In genomic region chr10:112203463-112203862, GRCm38 (mm10) we compare ENCODE assay signal across 10 mouse cellular contexts. TPM values are rescaled to one million over a fixed set of nuclear protein-coding genes. Genes with fewer than 3 reads are reported as not detected.
DNase-seq lines count a peak whose midpoint lies in the region; ATAC-seq and TF ChIP-seq lines count a peak whose summit lies in the region.
"Had no signal": no experiment of that assay in that cellular context is flagged by ENCODE, and none has a peak within 500 bp of the region (broad histone marks: within the 10 kb centered on the region; RNA-seq: fewer than 3 reads in every experiment).

No protein-coding gene starts in this region.

- no peak overlapping the region for H3K4me3 ChIP-seq in C2C12 (ENCODE audit: insufficient read depth, poor library complexity, severe bottlenecking)
- H3K4me3 ChIP-seq in forebrain, postnatal 0 days (ENCODE audit: low read depth, low read length), result no peak overlapping the region
- H3K4me3 ChIP-seq in midbrain, embryonic 15.5 days, result no peak overlapping the region
- H3K4me3 ChIP-seq: heart, embryonic 13.5 days had no signal

- 26% methylated on average over 2 of the region's 2 CpGs for WGBS in forebrain, postnatal 0 days
- 24% methylated on average over 2 of the region's 2 CpGs for WGBS in midbrain, embryonic 15.5 days

- no peak overlapping the region for H3ac ChIP-seq in C2C12 (ENCODE audit: control insufficient read depth, insufficient read length, low read depth)

- no peaks in the 10 kb centered on the region for H3K79me2 ChIP-seq in C2C12 (ENCODE audit: control insufficient read depth, insufficient read depth)

- H3K27me3 ChIP-seq in C2C12 (ENCODE audit: control insufficient read depth, insufficient read depth, insufficient read length), result no peaks in the 10 kb centered on the region
- H3K27me3 ChIP-seq in forebrain, postnatal 0 days (ENCODE audit: insufficient read depth, low read length), result no peaks in the 10 kb centered on the region
- H3K27me3 ChIP-seq in midbrain, embryonic 15.5 days (replicated peaks), result no peaks in the 10 kb centered on the region
- H3K27me3 ChIP-seq: heart, embryonic 13.5 days had no signal

- no peak overlapping the region for H3K27ac ChIP-seq in forebrain, postnatal 0 days (ENCODE audit: low read depth, low read length)
- no peak overlapping the region for H3K27ac ChIP-seq in midbrain, embryonic 15.5 days
- H3K27ac ChIP-seq: heart, embryonic 13.5 days had no signal

- DNase-seq in cerebellum, postnatal 14 days, result peak; percentile 38 to 47
- no peak for DNase-seq in cerebellum, postnatal 36 days
- peak; percentile 88 for DNase-seq in forebrain, postnatal 0 days
- peak; percentile 40 for DNase-seq in layer of hippocampus, adult 9-10 months (ENCODE audit: low spot score)
- no peak for DNase-seq in spleen, postnatal 14 days (ENCODE audit: low spot score in 2 of 2)
- no peak for DNase-seq in gastrocnemius, postnatal 10 days

- no peaks in the 10 kb centered on the region for H3K9me3 ChIP-seq in forebrain, postnatal 0 days (ENCODE audit: low read length)
- no peaks in the 10 kb centered on the region for H3K9me3 ChIP-seq in midbrain, embryonic 15.5 days
- H3K9me3 ChIP-seq: heart, embryonic 13.5 days had no signal

- ATAC-seq in forebrain, postnatal 0 days, result peak; percentile 97
- ATAC-seq in midbrain, embryonic 15.5 days (replicated peaks), result peak; percentile 94

- peak; percentile 53 for TF ChIP-seq CTCF in C2C12 (IDR thresholded peaks at IDR 0.05; ENCODE audit: control insufficient read depth, insufficient read depth, insufficient read length)
- TF ChIP-seq CTCF in forebrain, postnatal 0 days (IDR thresholded peaks at IDR 0.05; ENCODE audit: low read depth), result peak; percentile 91

- no peak overlapping the region for H3K9ac ChIP-seq in forebrain, postnatal 0 days
- H3K9ac ChIP-seq in midbrain, embryonic 15.5 days, result no peak overlapping the region
- H3K9ac ChIP-seq: heart, embryonic 13.5 days had no signal

- H3K4me2 ChIP-seq in forebrain, postnatal 0 days (ENCODE audit: low read depth), result no peak overlapping the region
- no peak overlapping the region for H3K4me2 ChIP-seq in midbrain, embryonic 15.5 days
- H3K4me2 ChIP-seq: heart, embryonic 13.5 days had no signal

- H3K4me1 ChIP-seq in forebrain, postnatal 0 days (ENCODE audit: insufficient read depth), result no peaks in the 10 kb centered on the region
- no peaks in the 10 kb centered on the region for H3K4me1 ChIP-seq in midbrain, embryonic 15.5 days
- H3K4me1 ChIP-seq: heart, embryonic 13.5 days had no signal

- H3K79me3 ChIP-seq in C2C12 (ENCODE audit: low read depth), result no peaks in the 10 kb centered on the region

- H3K36me3 ChIP-seq in C2C12 (ENCODE audit: control insufficient read depth, insufficient read depth), result no peaks in the 10 kb centered on the region
- no peaks in the 10 kb centered on the region for H3K36me3 ChIP-seq in forebrain, postnatal 0 days (ENCODE audit: insufficient read depth)
- no peaks in the 10 kb centered on the region for H3K36me3 ChIP-seq in midbrain, embryonic 15.5 days (replicated peaks)
- H3K36me3 ChIP-seq: heart, embryonic 13.5 days had no signal

TF ChIP-seq in C2C12, 6 proteins besides CTCF, POLR2A, EP300 and RAD21:
- TF ChIP-seq FOSL1 (IDR thresholded peaks at IDR 0.05; ENCODE audit: insufficient read depth, low read length, poor library complexity, severe bottlenecking) (no peak), MYOG (IDR thresholded peaks at IDR 0.05; ENCODE audit: control insufficient read depth, extremely low read depth, insufficient read length) (no peak), USF1 (IDR thresholded peaks at IDR 0.05; ENCODE audit: low read depth) (no peak), CEBPB (IDR thresholded peaks at IDR 0.05; ENCODE audit: low read depth) (no peak), MYOD1 (IDR thresholded peaks at IDR 0.05; ENCODE audit: control insufficient read depth, insufficient read length, low read depth) (no peak), MAX (IDR thresholded peaks at IDR 0.05) (no peak)

RNA-seq across cellular contexts. Expression of gene Caps2, which starts 40.0 kb away (rescaled TPM):
- polyA plus RNA-seq in C2C12 (2012; fragmentation: generic; extraction: Trizol), result 0.01 TPM
- 0.24 and 0.69 TPM in 2 replicates for total RNA-seq in forebrain, postnatal 0 days (2014; rRNA removed)
- polyA plus RNA-seq in forebrain, postnatal 0 days (2015; fragmentation: Nextera tagmentation; extraction: Ambion mirVana), result 0.36 and 0.59 TPM in 2 replicates
- 0.47 and 0.58 TPM in 2 replicates for polyA plus RNA-seq in midbrain, embryonic 15.5 days (2015; fragmentation: Nextera tagmentation; extraction: Ambion mirVana)
- not detected for total RNA-seq in gastrocnemius, postnatal 10 days (2021)
- total RNA-seq: neutrophil, adult 5-6 weeks had no signal

RNA-seq across cellular contexts. Expression of gene Glipr1l3, which starts 43.3 kb away (rescaled TPM):
- not detected for polyA plus RNA-seq in C2C12 (2012; fragmentation: generic; extraction: Trizol)
- 1.2 and 1.5 TPM in 2 replicates for total RNA-seq in forebrain, postnatal 0 days (2014; rRNA removed)
- 0.49 and 0.64 TPM in 2 replicates for polyA plus RNA-seq in forebrain, postnatal 0 days (2015; fragmentation: Nextera tagmentation; extraction: Ambion mirVana)
- polyA plus RNA-seq in midbrain, embryonic 15.5 days (2015; fragmentation: Nextera tagmentation; extraction: Ambion mirVana), result 0.45 and 0.86 TPM in 2 replicates
- not detected for total RNA-seq in gastrocnemius, postnatal 10 days (2021)
- total RNA-seq: neutrophil, adult 5-6 weeks had no signal
- polyA plus RNA-seq: heart, embryonic 13.5 days had no signal

Comparison
In these comparisons a context has a peak if more than half of its experiments do, and no peak if none do; other contexts are left out.
1. DNase-seq: peak in cerebellum, postnatal 14 days (2 of 2), forebrain, postnatal 0 days (single experiment) and layer of hippocampus, adult 9-10 months (single experiment); none in cerebellum, postnatal 36 days (0 of 2), spleen, postnatal 14 days (0 of 2) and gastrocnemius, postnatal 10 days (single experiment).